Mouse (Mus musculus): ENCODE results near the gene Lsamp. TPM values are rescaled to one million over a fixed set of nuclear protein-coding genes. Genes with fewer than 3 reads are reported as not detected.

Lsamp gene
- total RNA-seq, 2 experiments from 2014 or later = 0.56 to 1.2 TPM

- no peak for DNase-seq
Measured at GRCm38 (mm10) chr16:41777586-41777985, 1793.4 kb downstream of the Lsamp start.

- no peak for DNase-seq
Measured at GRCm38 (mm10) chr16:41785600-41785999, 1801.4 kb downstream of the Lsamp start.

- no peak for DNase-seq
Measured at GRCm38 (mm10) chr16:41786704-41787103, 1802.5 kb downstream of the Lsamp start.

- no peak for DNase-seq
Measured at GRCm38 (mm10) chr16:41787146-41787545, 1803.0 kb downstream of the Lsamp start.

- DNase-seq = no peak
Measured at GRCm38 (mm10) chr16:41790016-41790415, 1805.9 kb downstream of the Lsamp start.

GRCm38 (mm10) chr16:41820369-41820768 is 1836.2 kb downstream of the Lsamp start:
- no peak for DNase-seq

GRCm38 (mm10) chr16:41826899-41827604 is 1842.9 kb downstream of the Lsamp start:
- DNase-seq = no peak

GRCm38 (mm10) chr16:41827605-41827948 is 1843.4 kb downstream of the Lsamp start:
- no peak for DNase-seq

GRCm38 (mm10) chr16:41834637-41835036 is 1850.5 kb downstream of the Lsamp start:
- no peak for DNase-seq

- DNase-seq = no peak
Measured at GRCm38 (mm10) chr16:41835745-41836144, 1851.6 kb downstream of the Lsamp start.

GRCm38 (mm10) chr16:41839751-41840404 is 1855.7 kb downstream of the Lsamp start:
- no peak for DNase-seq

- DNase-seq = no peak
Measured at GRCm38 (mm10) chr16:41846903-41847302, 1862.7 kb downstream of the Lsamp start.

- no peak for DNase-seq
Measured at GRCm38 (mm10) chr16:41871917-41872593, 1887.9 kb downstream of the Lsamp start.

- no peak for DNase-seq
Measured at GRCm38 (mm10) chr16:41888546-41889165, 1904.5 kb downstream of the Lsamp start.

GRCm38 (mm10) chr16:41900783-41901182 is 1916.6 kb downstream of the Lsamp start:
- DNase-seq = no peak

- DNase-seq = no peak
Measured at GRCm38 (mm10) chr16:41903654-41904053, 1919.5 kb downstream of the Lsamp start.

GRCm38 (mm10) chr16:41912584-41913193 is 1928.5 kb downstream of the Lsamp start:
- DNase-seq = no peak

- DNase-seq = no peak
Measured at GRCm38 (mm10) chr16:41913346-41913745, 1929.2 kb downstream of the Lsamp start.

- no peak for DNase-seq
Measured at GRCm38 (mm10) chr16:41916342-41916741, 1932.2 kb downstream of the Lsamp start.

GRCm38 (mm10) chr16:41917057-41917821 is 1933.1 kb downstream of the Lsamp start:
- DNase-seq = no peak

- DNase-seq = no peak
Measured at GRCm38 (mm10) chr16:41929546-41929945, 1945.4 kb downstream of the Lsamp start.

- no peak for DNase-seq
Measured at GRCm38 (mm10) chr16:41935701-41936100, 1951.5 kb downstream of the Lsamp start.

Measured in gastrocnemius, postnatal 25 days (tissue).